Mouse (Mus musculus) R1 (cell line): ENCODE results near the gene Poln.
A peak's percentile ranks its signal among the peaks of the same experiment; 100 is the strongest.

Experiments used
- DNase-seq: peaks from one replicate; pipeline ENCODE4 v3.0.0-alpha.2; 2018; ENCODE audit warnings: low read depth, low spot score

The Poln gene

GRCm38 (mm10) chr5:34119121-34119856 lies 50.0 kb downstream of the Poln start:
- no peak for DNase-seq

GRCm38 (mm10) chr5:34105681-34106080 lies 63.6 kb downstream of the Poln start:
- DNase-seq: no peak

- DNase-seq: peak; percentile 72
Observed at GRCm38 (mm10) chr5:34097333-34097732, 71.9 kb downstream of the Poln start.

- DNase-seq: no peak
Observed at GRCm38 (mm10) chr5:34093021-34093420, 76.2 kb downstream of the Poln start.

- no peak for DNase-seq
Observed at GRCm38 (mm10) chr5:34032520-34032919, 136.7 kb downstream of the Poln start.

- no peak for DNase-seq
Observed at GRCm38 (mm10) chr5:34031022-34031421, 138.2 kb downstream of the Poln start.

- no peak for DNase-seq
Observed at GRCm38 (mm10) chr5:34030101-34030500, 139.1 kb downstream of the Poln start.

- no peak for DNase-seq
Observed at GRCm38 (mm10) chr5:34018968-34019367, 150.3 kb downstream of the Poln start.

- DNase-seq: peak; percentile 45
Observed at GRCm38 (mm10) chr5:34014652-34015051, 154.6 kb downstream of the Poln start.

GRCm38 (mm10) chr5:34007392-34007941 lies 161.8 kb downstream of the Poln start:
- no peak for DNase-seq

GRCm38 (mm10) chr5:34006832-34007231 lies 162.4 kb downstream of the Poln start:
- DNase-seq: no peak

- no peak for DNase-seq
Observed at GRCm38 (mm10) chr5:34004618-34005017, 164.6 kb downstream of the Poln start.

- no peak for DNase-seq
Observed at GRCm38 (mm10) chr5:34002636-34003035, 166.6 kb downstream of the Poln start.

GRCm38 (mm10) chr5:34001401-34001800 lies 167.8 kb downstream of the Poln start:
- no peak for DNase-seq

- DNase-seq: no peak
Observed at GRCm38 (mm10) chr5:34000809-34001208, 168.4 kb downstream of the Poln start.

- no peak for DNase-seq
Observed at GRCm38 (mm10) chr5:33999466-34000090, 169.7 kb downstream of the Poln start.

GRCm38 (mm10) chr5:33998505-33998877 lies 170.8 kb downstream of the Poln start:
- peak; percentile 14 for DNase-seq

- DNase-seq: peak; percentile 5
Observed at GRCm38 (mm10) chr5:33997829-33998504, 171.3 kb downstream of the Poln start.

- DNase-seq: peak; percentile 22
Observed at GRCm38 (mm10) chr5:33997051-33997741, 172.1 kb downstream of the Poln start.

- DNase-seq: no peak
Observed at GRCm38 (mm10) chr5:33996694-33997045, 172.6 kb downstream of the Poln start.

- DNase-seq: peak; percentile 74
Observed at GRCm38 (mm10) chr5:33995843-33996693, 173.2 kb downstream of the Poln start, which contains the start of gene Nat8l. TSS of gene Nat8l (plus strand) at chr5:33995984.
